Mouse (Mus musculus): ENCODE results near the gene Cacng8. TPM values are rescaled to one million over a fixed set of nuclear protein-coding genes. Genes with fewer than 3 reads are reported as not detected.
"Not testable (repeated sequence)": the region's sequence is repeated elsewhere in the genome, so short reads cannot be mapped to it uniquely, and the experiment has no call there.

The Cacng8 gene
- polyA plus RNA-seq, 1 experiment from 2014 or later: 11.2 TPM

DNA sequence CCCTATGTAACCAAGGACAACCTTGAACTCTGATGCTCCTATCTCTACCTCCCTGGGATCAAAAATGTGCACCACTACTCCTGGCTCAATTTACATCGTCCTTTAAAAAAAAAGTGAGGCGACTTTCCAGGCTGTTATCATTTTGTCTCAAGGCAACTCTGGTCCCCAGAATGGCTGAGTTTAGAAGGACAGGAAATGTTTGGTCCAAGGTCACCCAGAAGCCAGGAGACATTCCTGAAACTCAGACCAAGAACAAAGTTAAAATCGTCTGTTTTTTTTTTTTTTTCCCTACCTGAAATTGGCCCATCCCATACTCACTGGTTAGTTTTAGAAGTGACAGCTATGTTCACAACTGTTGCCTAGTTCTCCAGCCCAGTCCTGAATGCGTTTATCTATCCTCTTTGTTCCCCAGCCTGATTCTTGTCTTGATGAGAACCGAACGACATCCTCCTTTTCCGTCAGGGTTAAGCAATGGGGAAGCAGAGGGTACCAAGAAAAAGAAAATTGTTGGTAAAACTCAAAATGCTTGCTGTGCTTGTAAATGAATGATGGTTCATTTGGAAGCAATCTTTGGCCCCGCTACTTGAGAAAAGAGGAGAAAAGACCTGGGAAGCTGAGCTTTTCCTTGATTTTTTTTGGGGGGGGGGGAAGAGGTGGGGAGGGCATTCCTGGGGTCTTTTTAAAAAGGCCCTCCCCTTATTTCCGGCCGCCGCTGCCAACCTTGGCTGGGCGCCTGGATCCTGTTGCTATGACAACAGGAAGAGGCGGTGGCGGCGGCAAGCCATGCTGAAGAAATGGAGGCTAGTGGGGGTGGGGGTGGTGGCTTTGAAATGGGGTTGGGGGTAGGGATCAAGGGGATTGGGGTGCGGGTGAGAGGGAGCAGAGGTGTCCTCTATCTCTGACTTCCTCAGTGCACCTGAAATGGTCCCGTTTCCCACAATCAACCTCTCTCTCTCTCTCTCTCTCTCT lies 755 bp upstream of the Cacng8 start:
- Histone ChIP-seq H3K9ac (replicated peaks) (peak overlapping the region; percentile 38), H3K4me1 (peaks cover 50% of the 10 kb centered on the region)
- 2% methylated on average over 16 of the region's 17 CpGs for WGBS

DNA sequence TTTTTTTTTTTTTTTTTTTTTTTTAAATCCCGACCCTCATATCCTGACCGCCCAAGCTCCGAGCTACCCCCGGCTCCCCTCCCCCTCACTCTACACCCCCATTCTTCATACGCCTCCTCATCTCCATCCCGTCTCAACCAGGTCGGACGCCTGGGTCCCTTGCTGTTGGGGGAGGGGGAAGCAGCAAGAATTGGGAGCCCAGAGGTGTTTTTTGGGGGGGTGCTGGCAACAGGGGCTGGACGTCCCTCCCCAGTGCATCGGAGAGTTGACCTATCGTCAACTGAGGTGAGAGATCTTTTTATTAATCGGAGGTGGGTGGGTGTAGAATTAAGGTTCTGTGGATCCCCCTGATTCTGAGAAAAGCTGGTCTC lies 583 bp downstream of the Cacng8 start:
- peak overlapping the region; percentile 63 for H3K27ac ChIP-seq (replicated peaks)
- peaks cover 59% of the 10 kb centered on the region for H3K4me1 ChIP-seq
- WGBS: 5% methylated on average over 12 of the region's 12 CpGs

More for the DNA sequence above, 755 bp upstream of the Cacng8 start:
- Histone ChIP-seq H3K27ac (replicated peaks) (peak overlapping the region; percentile 58), H3K27me3 (replicated peaks) (no peaks in the 10 kb centered on the region), H3K9me3 (replicated peaks) (no peaks in the 10 kb centered on the region), H3K36me3 (peaks cover 8% of the 10 kb centered on the region), H3K4me3 (replicated peaks) (peak overlapping the region; percentile 54), H3K4me2 (peak overlapping the region; percentile 81)
- peak; percentile 77 for ATAC-seq (ENCODE audit: low FRiP score)

DNA sequence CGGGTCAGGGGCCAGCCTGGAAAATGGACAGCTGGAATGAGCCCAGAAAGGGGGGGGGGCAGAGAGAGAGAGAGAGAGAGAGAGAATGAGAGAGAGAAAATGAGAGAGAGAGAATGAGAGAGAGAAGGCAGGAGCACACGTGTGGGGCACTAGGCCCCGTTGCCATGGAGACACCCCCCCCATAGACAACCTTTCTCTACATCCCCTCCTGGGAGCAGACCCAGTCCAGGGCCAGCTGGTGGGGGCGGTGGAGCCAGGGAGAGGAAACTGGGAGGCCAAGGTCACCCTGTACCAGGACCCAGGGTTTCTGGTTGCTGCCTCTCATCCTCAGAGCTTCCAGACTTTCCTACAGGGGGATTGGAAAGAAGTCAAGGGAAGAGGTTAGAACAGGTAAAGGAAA lies 1.3 kb downstream of the Cacng8 start:
- H3K4me2 ChIP-seq: peak overlapping the region; percentile 81
- peak overlapping the region; percentile 54 for H3K4me3 ChIP-seq (replicated peaks)
- 3% methylated on average over 4 of the region's 4 CpGs for WGBS
- H3K27me3 ChIP-seq (replicated peaks): no peaks in the 10 kb centered on the region
- H3K27ac ChIP-seq (replicated peaks): no peak overlapping the region
- peak overlapping the region; percentile 65 for H3K9ac ChIP-seq (replicated peaks)
- peaks cover 59% of the 10 kb centered on the region for H3K4me1 ChIP-seq
- H3K36me3 ChIP-seq: peaks cover 10% of the 10 kb centered on the region
- ATAC-seq (ENCODE audit: low FRiP score): 0 out of 2 replicates have a peak, but pooled peaks have one; percentile 18
- no peaks in the 10 kb centered on the region for H3K9me3 ChIP-seq (replicated peaks)

More for the DNA sequence above, 583 bp downstream of the Cacng8 start:
- H3K27me3 ChIP-seq (replicated peaks): no peaks in the 10 kb centered on the region
- H3K4me3 ChIP-seq (replicated peaks): peak overlapping the region; percentile 54
- peak overlapping the region; percentile 65 for H3K9ac ChIP-seq (replicated peaks)
- H3K36me3 ChIP-seq: peaks cover 10% of the 10 kb centered on the region
- peak overlapping the region; percentile 81 for H3K4me2 ChIP-seq
- ATAC-seq (ENCODE audit: low FRiP score): no peak; the same call in 1 of the 2 replicates
- H3K9me3 ChIP-seq (replicated peaks): no peaks in the 10 kb centered on the region

DNA sequence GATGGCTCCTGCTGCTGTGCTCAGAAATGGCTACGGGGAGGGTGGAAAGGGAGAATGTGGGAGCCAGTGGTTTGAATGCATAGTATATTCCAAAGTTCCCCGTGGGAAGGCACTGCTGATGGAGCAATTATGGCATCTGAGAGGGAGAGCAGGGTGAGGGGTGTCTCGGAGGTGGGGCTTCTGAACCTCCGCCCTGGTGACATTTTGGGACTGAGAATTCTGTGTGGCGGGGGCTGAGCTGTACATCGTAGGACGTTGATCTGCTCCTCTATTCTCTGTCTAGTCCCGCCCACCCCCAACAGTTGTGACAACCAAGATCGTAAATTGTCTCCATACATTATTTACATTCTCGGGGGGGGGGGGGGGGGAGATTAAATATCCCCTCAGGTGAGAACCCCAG lies 6.9 kb downstream of the Cacng8 start:
- Histone ChIP-seq H3K27me3 (replicated peaks) (no peaks in the 10 kb centered on the region), H3K9me3 (replicated peaks) (no peaks in the 10 kb centered on the region), H3K4me3 (replicated peaks) (no peak overlapping the region; the same call in 1 of the 2 replicates), H3K27ac (replicated peaks) (no peak overlapping the region), H3K4me2 (peak overlapping the region; percentile 37), H3K36me3 (peaks cover 10% of the 10 kb centered on the region), H3K9ac (replicated peaks) (no peak overlapping the region), H3K4me1 (peaks cover 37% of the 10 kb centered on the region)
- ATAC-seq (ENCODE audit: low FRiP score): peak; percentile 30; the same call in 1 of the 2 replicates
- WGBS: 22% methylated on average over 10 of the region's 10 CpGs

DNA sequence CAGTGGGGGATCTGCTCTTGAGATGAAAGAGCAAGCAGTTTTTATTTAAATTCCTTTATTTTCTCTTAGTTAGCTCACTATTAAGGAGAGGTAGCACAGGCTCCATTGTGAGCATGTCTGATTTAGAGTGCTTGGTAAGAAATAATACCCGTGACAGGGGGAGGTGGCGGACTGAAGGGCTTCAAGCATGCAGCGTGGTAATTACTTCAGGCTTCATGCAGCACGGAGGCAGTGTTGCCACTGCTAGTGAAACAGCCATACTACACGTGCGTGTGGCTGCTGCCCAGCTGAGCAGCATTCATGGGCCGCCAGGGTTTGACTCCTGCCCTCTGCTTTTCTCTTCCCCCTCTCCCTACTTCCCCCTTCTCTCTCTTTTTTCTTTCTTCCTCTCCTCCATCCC lies 7.3 kb downstream of the Cacng8 start:
- H3K4me3 ChIP-seq (replicated peaks): no peak overlapping the region; the same call in 1 of the 2 replicates
- WGBS: 4% methylated on average over 7 of the region's 7 CpGs
- H3K9me3 ChIP-seq (replicated peaks): no peaks in the 10 kb centered on the region
- no peak overlapping the region for H3K27ac ChIP-seq (replicated peaks)
- H3K36me3 ChIP-seq: peaks cover 10% of the 10 kb centered on the region
- no peak overlapping the region for H3K9ac ChIP-seq (replicated peaks)
- H3K27me3 ChIP-seq (replicated peaks): no peaks in the 10 kb centered on the region
- peak overlapping the region; percentile 37 for H3K4me2 ChIP-seq
- peaks cover 33% of the 10 kb centered on the region for H3K4me1 ChIP-seq
- ATAC-seq (ENCODE audit: low FRiP score): peak; percentile 65; the same call in 1 of the 2 replicates

DNA sequence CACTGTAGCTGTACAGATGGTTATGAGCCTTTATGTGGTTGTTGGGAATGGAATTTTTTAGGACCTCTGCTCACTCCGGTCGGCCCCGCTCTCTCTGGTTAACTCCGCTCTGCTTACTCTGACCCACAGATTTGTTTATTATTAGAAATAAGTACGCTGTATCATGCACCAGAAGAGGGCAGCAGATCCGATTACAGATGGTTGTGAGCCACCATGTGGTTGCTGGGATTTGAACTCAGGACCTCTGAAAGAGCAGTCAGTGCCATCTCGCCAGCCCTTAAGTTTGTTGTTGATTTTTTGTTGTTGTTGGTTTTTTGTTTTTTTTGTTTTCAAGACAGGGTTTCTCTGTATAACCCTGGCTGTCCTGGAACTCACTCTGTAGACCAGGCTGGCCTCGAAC lies 7.9 kb downstream of the Cacng8 start:
- not testable (repeated sequence) for H3K27ac ChIP-seq (replicated peaks); H3K9me3 ChIP-seq (replicated peaks); H3K27me3 ChIP-seq (replicated peaks); H3K4me2 ChIP-seq; H3K4me3 ChIP-seq (replicated peaks); H3K9ac ChIP-seq (replicated peaks); ATAC-seq (ENCODE audit: low FRiP score)
- H3K4me1 ChIP-seq: peaks cover 27% of the 10 kb centered on the region
- WGBS: 93% methylated on average over 8 of the region's 8 CpGs
- peaks cover 16% of the 10 kb centered on the region for H3K36me3 ChIP-seq

DNA sequence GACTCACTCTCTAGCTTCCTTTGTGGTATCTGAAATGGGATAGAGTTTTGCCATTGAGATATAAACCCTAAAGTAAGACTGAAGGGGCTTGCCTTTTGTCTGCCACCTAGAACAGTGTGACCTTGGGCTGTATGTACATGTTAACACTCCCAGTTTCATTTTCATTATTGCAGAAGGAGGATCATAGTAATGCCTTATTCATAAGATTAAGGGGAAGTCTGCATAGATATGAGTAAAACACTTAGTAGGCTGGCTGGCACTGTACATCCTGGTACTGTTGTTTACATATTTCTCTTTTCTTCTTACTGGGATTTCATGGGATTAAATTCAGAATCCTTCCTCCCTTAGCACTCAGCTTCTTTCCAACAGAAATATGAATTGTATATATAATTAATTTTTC lies 9.5 kb downstream of the Cacng8 start:
- Histone ChIP-seq H3K4me3 (replicated peaks) (no peak overlapping the region), H3K4me1 (peaks cover 19% of the 10 kb centered on the region), H3K27me3 (replicated peaks) (no peaks in the 10 kb centered on the region), H3K9me3 (replicated peaks) (no peaks in the 10 kb centered on the region), H3K9ac (replicated peaks) (no peak overlapping the region), H3K4me2 (no peak overlapping the region), H3K36me3 (peaks cover 8% of the 10 kb centered on the region; the same call in 1 of the 2 replicates), H3K27ac (replicated peaks) (no peak overlapping the region)
- ATAC-seq (ENCODE audit: low FRiP score): no peak

DNA sequence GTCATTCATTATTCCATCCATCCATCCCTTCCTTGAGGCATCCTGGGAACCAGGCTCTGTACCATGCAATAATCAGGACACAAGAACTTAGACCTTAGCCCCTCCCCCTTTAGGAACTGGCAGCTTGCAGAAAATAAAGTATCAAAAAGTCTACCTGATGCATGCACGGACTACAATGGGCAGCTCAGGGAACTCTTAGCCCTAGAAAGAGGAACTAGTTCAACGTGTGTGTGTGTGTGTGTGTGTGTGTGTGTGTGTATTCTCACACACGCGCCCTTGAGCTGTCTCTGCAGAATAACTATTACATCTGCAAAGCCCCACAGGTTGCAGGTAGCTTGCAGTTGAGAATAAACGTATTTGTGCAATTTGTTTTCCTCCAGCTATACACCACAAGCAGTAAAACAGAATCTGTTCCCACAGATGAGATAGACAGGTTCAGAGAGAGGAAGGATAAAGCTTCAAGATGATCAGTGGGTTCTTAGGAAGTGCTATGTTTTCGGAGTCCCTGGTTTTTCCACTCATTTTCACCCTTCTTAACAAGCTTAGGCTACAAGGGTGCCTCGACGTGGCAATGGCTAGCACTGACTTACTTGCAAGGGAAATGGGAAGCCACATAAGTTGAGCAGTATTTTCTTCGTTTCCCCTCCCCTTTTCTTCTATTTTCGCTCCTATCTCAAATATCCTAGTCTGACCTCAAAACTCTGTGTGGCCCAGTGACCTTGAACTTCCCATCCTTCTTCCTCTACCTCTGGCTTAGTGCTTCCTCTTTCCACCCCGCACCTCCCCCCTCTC lies 19.4 kb downstream of the Cacng8 start:
- Histone ChIP-seq H3K27ac (replicated peaks) (no peak overlapping the region), H3K4me1 (peaks cover 22% of the 10 kb centered on the region), H3K27me3 (replicated peaks) (peaks cover 24% of the 10 kb centered on the region), H3K36me3 (no peaks in the 10 kb centered on the region), H3K9ac (replicated peaks) (no peak overlapping the region), H3K4me3 (replicated peaks) (no peak overlapping the region), H3K4me2 (no peak overlapping the region), H3K9me3 (replicated peaks) (no peaks in the 10 kb centered on the region)
- WGBS: 75% methylated on average over 11 of the region's 11 CpGs
- ATAC-seq (ENCODE audit: low FRiP score): no peak

DNA sequence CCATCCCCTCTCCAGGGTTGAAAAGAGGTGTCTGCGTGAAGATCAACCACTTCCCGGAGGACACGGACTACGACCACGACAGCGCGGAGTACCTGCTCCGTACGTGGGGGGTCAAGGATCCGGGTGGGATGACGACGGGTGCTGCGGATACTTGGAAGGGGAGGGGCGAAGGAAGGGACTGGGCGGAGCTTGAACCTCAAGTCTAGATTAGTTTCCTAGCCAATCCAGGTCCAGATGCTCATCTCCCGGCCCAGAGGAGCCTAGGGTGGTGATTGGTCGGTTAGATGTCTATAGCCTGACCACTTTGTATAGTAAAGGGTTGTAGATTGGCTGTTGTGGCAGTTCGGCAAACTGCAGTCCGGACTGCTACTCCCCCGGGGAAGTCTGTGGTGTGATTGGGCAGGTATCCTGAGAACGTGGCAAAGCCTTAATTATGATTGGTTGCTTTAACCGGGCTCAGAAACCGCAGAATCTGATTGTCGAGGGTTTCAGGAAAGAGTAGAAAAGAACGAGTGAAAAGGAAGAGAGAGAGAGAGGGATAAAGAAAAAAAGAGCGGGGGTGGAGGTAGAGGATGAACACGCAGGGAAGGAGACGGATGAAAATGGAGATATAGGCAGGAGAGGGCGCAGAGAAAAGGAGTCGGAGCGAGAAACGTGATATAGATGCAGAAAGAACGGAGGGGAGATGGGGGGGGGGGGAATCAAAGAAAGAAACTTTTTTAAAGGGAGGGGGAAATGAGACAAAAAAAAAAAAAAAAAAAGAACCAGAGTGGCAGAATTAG lies 20.9 kb downstream of the Cacng8 start:
- no peak overlapping the region for H3K27ac ChIP-seq (replicated peaks)
- WGBS: under 1% methylated on average over 33 of the region's 33 CpGs
- peak overlapping the region; percentile 23 for H3K9ac ChIP-seq (replicated peaks)
- peak overlapping the region; percentile 86 for H3K4me2 ChIP-seq
- ATAC-seq (ENCODE audit: low FRiP score): peak; percentile 87
- H3K9me3 ChIP-seq (replicated peaks): no peaks in the 10 kb centered on the region
- peaks cover 28% of the 10 kb centered on the region for H3K4me1 ChIP-seq
- H3K4me3 ChIP-seq (replicated peaks): peak overlapping the region; percentile 41
- H3K36me3 ChIP-seq: no peaks in the 10 kb centered on the region
- peaks cover 29% of the 10 kb centered on the region for H3K27me3 ChIP-seq (replicated peaks)

DNA sequence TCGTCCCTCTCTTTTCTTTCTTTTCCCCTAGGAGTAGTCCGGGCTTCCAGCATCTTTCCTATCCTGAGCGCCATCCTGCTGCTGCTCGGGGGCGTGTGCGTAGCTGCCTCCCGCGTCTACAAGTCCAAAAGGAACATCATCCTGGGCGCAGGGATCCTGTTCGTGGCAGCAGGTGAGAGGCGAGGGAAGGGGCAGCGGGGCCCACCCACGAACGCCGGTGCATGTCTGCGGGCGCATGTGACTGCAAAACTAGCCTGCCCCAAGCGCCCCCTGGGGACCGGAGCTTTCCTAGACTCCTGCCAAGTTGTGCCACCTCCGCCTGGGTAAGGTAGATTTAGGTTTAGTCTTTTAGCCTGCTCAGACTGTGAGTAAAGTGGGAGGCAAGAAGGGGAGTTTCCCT lies 21.6 kb downstream of the Cacng8 start:
- no peak for ATAC-seq (ENCODE audit: low FRiP score)
- WGBS: 1% methylated on average over 20 of the region's 20 CpGs
- no peaks in the 10 kb centered on the region for H3K36me3 ChIP-seq

DNA sequence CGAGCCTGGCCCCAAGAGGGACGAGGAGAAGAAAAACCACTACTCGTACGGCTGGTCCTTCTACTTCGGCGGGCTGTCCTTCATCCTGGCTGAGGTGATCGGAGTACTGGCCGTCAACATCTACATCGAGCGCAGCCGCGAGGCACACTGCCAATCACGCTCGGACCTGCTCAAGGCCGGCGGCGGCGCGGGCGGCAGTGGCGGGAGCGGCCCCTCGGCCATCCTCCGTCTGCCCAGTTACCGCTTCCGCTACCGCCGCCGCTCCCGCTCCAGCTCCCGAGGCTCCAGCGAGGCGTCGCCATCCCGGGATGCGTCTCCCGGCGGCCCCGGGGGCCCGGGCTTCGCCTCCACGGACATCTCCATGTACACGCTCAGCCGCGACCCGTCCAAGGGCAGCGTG lies 24.4 kb downstream of the Cacng8 start:
- WGBS: under 1% methylated on average over 47 of the region's 47 CpGs
- H3K9me3 ChIP-seq (replicated peaks): no peaks in the 10 kb centered on the region
- H3K4me2 ChIP-seq: peak overlapping the region; percentile 97
- no peaks in the 10 kb centered on the region for H3K36me3 ChIP-seq
- H3K9ac ChIP-seq (replicated peaks): peak overlapping the region; percentile 65
- H3K4me3 ChIP-seq (replicated peaks): peak overlapping the region; percentile 60
- peaks cover 52% of the 10 kb centered on the region for H3K27me3 ChIP-seq (replicated peaks)
- H3K27ac ChIP-seq (replicated peaks): peak overlapping the region; percentile 41; the same call in 1 of the 2 replicates
- peaks cover 28% of the 10 kb centered on the region for H3K4me1 ChIP-seq
- 0 out of 2 replicates have a peak, but pooled peaks have one; percentile 16 for ATAC-seq (ENCODE audit: low FRiP score)

More for the DNA sequence above, 21.6 kb downstream of the Cacng8 start:
- H3K9me3 ChIP-seq (replicated peaks): no peaks in the 10 kb centered on the region
- H3K9ac ChIP-seq (replicated peaks): peak overlapping the region; percentile 23
- H3K4me2 ChIP-seq: peak overlapping the region; percentile 86
- H3K27me3 ChIP-seq (replicated peaks): peaks cover 36% of the 10 kb centered on the region
- H3K27ac ChIP-seq (replicated peaks): no peak overlapping the region
- peak overlapping the region; percentile 41 for H3K4me3 ChIP-seq (replicated peaks)
- peaks cover 28% of the 10 kb centered on the region for H3K4me1 ChIP-seq

Measured in neural tube, embryonic 15.5 days (tissue).